Mouse (Mus musculus): ENCODE measurements around the gene Ms4a6c.

DNA sequence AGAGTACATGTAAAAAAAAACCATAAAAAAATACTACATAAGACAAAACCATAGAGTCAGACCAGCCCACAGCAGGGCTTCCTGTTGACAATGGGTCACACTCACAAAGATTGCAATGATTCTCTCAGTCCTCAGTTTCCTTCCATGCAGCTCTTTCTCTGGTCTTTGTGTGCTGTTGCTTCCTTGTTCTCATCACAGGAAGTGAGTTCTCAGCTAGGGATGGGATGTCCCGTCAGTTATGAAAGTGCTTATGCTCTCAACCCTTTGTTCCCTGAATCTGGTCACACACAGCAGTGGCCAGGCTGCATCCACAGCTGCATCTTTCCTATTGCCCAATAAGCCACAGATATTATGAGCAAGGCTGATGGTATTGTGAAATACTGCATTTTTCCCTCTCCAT is 44.3 kb downstream of the Ms4a6c start:
- TF ChIP-seq CTCF (IDR thresholded peaks at IDR 0.05; ENCODE audit: borderline replicate concordance, insufficient read depth, low read depth, low read length) (no peak), POLR2A (IDR thresholded peaks at IDR 0.05; ENCODE audit: borderline replicate concordance, insufficient read depth, low read length) (no peak)

Measured in cerebellum, adult 2 months (tissue).